Mouse (Mus musculus): ENCODE data around the gene Sf3a1.

The Sf3a1 gene

GRCm38 (mm10) chr11:4134986-4135935 lies 24.9 kb upstream of the Sf3a1 start, which contains the start of gene Rnf215:
Rnf215 (plus strand) TSS chr11:4135202.
- DNase-seq (ENCODE audit: low read depth): peak; percentile 54

- DNase-seq (ENCODE audit: low read depth): no peak
Measured at GRCm38 (mm10) chr11:4138964-4139363, 21.2 kb upstream of the Sf3a1 start.

- DNase-seq (ENCODE audit: low read depth): no peak
Measured at GRCm38 (mm10) chr11:4141505-4141904, 18.6 kb upstream of the Sf3a1 start.

- no peak for DNase-seq (ENCODE audit: low read depth)
Measured at GRCm38 (mm10) chr11:4142352-4142751, 17.8 kb upstream of the Sf3a1 start.

- no peak for DNase-seq (ENCODE audit: low read depth)
Measured at GRCm38 (mm10) chr11:4143281-4144062, 16.7 kb upstream of the Sf3a1 start.

GRCm38 (mm10) chr11:4146381-4146780 lies 13.8 kb upstream of the Sf3a1 start:
- no peak for DNase-seq (ENCODE audit: low read depth)

GRCm38 (mm10) chr11:4147098-4147497 lies 13.1 kb upstream of the Sf3a1 start:
- DNase-seq (ENCODE audit: low read depth): no peak

- no peak for DNase-seq (ENCODE audit: low read depth)
Measured at GRCm38 (mm10) chr11:4148120-4148519, 12.0 kb upstream of the Sf3a1 start.

- no peak for DNase-seq (ENCODE audit: low read depth)
Measured at GRCm38 (mm10) chr11:4148536-4149156, 11.5 kb upstream of the Sf3a1 start.

GRCm38 (mm10) chr11:4149886-4150285 lies 10.3 kb upstream of the Sf3a1 start:
- no peak for DNase-seq (ENCODE audit: low read depth)

GRCm38 (mm10) chr11:4153694-4154093 lies 6.5 kb upstream of the Sf3a1 start:
- no peak for DNase-seq (ENCODE audit: low read depth)

GRCm38 (mm10) chr11:4155641-4156040 lies 4.5 kb upstream of the Sf3a1 start:
- no peak for DNase-seq (ENCODE audit: low read depth)

GRCm38 (mm10) chr11:4158676-4159075 lies 1.5 kb upstream of the Sf3a1 start:
- DNase-seq (ENCODE audit: low read depth): no peak

- DNase-seq (ENCODE audit: low read depth): no peak
Measured at GRCm38 (mm10) chr11:4160758-4161480, 769 bp downstream of the Sf3a1 start.

- DNase-seq (ENCODE audit: low read depth): no peak
Measured at GRCm38 (mm10) chr11:4164701-4165100, 4.6 kb downstream of the Sf3a1 start.

GRCm38 (mm10) chr11:4166467-4167090 lies 6.4 kb downstream of the Sf3a1 start:
- DNase-seq (ENCODE audit: low read depth): no peak

GRCm38 (mm10) chr11:4174586-4174985 lies 14.4 kb downstream of the Sf3a1 start:
- peak; percentile 97 for DNase-seq (ENCODE audit: low read depth)

- DNase-seq (ENCODE audit: low read depth): no peak
Measured at GRCm38 (mm10) chr11:4177716-4178115, 17.6 kb downstream of the Sf3a1 start.

- DNase-seq (ENCODE audit: low read depth): peak; percentile 88
Measured at GRCm38 (mm10) chr11:4182061-4182460, 21.9 kb downstream of the Sf3a1 start.

- DNase-seq (ENCODE audit: low read depth): peak; percentile 67
Measured at GRCm38 (mm10) chr11:4183511-4183910, 23.4 kb downstream of the Sf3a1 start.

- peak; percentile 63 for DNase-seq (ENCODE audit: low read depth)
Measured at GRCm38 (mm10) chr11:4184251-4184952, 24.3 kb downstream of the Sf3a1 start.
